Mouse (Mus musculus) hindbrain, embryonic 12.5 days (tissue): ENCODE measurements around the gene Tmem120a. TPM values are rescaled to one million over a fixed set of nuclear protein-coding genes. Genes with fewer than 3 reads are reported as not detected.
A peak's percentile ranks its signal among the peaks of the same experiment; 100 is the strongest.

Experiments used
- ATAC-seq: fragments of 200-750 bp; cut with Nextera tagmentation; 2 replicates; pipeline ENCODE4 v1.8.0; 2017; ENCODE audit warnings: moderate TSS enrichment; ENCODE audit not compliant: low FRiP score
- H3K27ac ChIP-seq: fragments of 300-500 bp; sonication (generic); 2 replicates; pipeline ENCODE4 v1.5.1; 2016; ENCODE audit warnings: mild to moderate bottlenecking
- H3K27me3 ChIP-seq: fragments of 300-500 bp; sonication (generic); 2 replicates; pipeline ENCODE4 v1.6.1; 2016; ENCODE audit warnings: mild to moderate bottlenecking
- H3K36me3 ChIP-seq: fragments of 300-500 bp; sonication (generic); 2 replicates; pipeline ENCODE4 v1.6.1; 2016; ENCODE audit warnings: mild to moderate bottlenecking
- H3K4me1 ChIP-seq: fragments of 300-500 bp; sonication (generic); 2 replicates; pipeline ENCODE4 v1.6.1; 2016
- H3K4me2 ChIP-seq: fragments of 300-500 bp; sonication (generic); replicated peaks from 2 replicates; pipeline ENCODE4 v1.6.1; 2016; ENCODE audit warnings: mild to moderate bottlenecking
- H3K4me3 ChIP-seq: fragments of 300-500 bp; sonication (generic); 2 replicates; pipeline ENCODE4 v1.5.1; 2016; ENCODE audit warnings: mild to moderate bottlenecking
- H3K9ac ChIP-seq: fragments of 300-500 bp; sonication (generic); 2 replicates; pipeline ENCODE4 v1.6.1; 2016; ENCODE audit warnings: mild to moderate bottlenecking, moderate library complexity
- H3K9me3 ChIP-seq: fragments of 300-500 bp; sonication (generic); replicated peaks from 2 replicates; pipeline ENCODE4 v1.6.1; 2016; ENCODE audit warnings: mild to moderate bottlenecking
- WGBS: fragments of 180-500 bp; shearing (Covaris S2); methylation state at CpG from one replicate; pipeline ENCODE4 v1.1.7; 2016; 5-methylcytosine and 5-hydroxymethylcytosine counted together
- polyA plus RNA-seq: library from polyadenylated mRNA; unstranded; fragments of >200 nt; fragmentation: Nextera tagmentation; extraction: Ambion mirVana; gene quantifications from 2 replicates; pipeline ENCODE4 v1.2.1, GENCODE M21; 2016

The Tmem120a gene
- polyA plus RNA-seq, 1 experiment from 2014 or later, result 65.0 TPM

- Histone ChIP-seq H3K27ac (no peak overlapping the region), H3K9me3 (no peaks in the 10 kb centered on the region), H3K4me1 (peaks cover 19% of the 10 kb centered on the region), H3K4me3 (no peak overlapping the region), H3K36me3 (peaks cover 32% of the 10 kb centered on the region), H3K9ac (no peak overlapping the region), H3K4me2 (no peak overlapping the region), H3K27me3 (no peaks in the 10 kb centered on the region)
- 86% methylated on average over 10 of the region's 10 CpGs for WGBS
- no peak for ATAC-seq
Measured at GRCm38 (mm10) chr5:135719586-135720120, 24.6 kb downstream of the Tmem120a start.

GRCm38 (mm10) chr5:135715624-135716023, 28.6 kb downstream of the Tmem120a start:
- no peak for ATAC-seq
- no peak overlapping the region for H3K27ac ChIP-seq
- no peak overlapping the region for H3K9ac ChIP-seq
- H3K36me3 ChIP-seq, result peaks cover 32% of the 10 kb centered on the region
- no peaks in the 10 kb centered on the region for H3K9me3 ChIP-seq
- H3K4me1 ChIP-seq, result peaks cover 17% of the 10 kb centered on the region
- H3K27me3 ChIP-seq, result no peaks in the 10 kb centered on the region
- WGBS, result 58% methylated on average over 10 of the region's 10 CpGs
- no peak overlapping the region for H3K4me2 ChIP-seq
- no peak overlapping the region for H3K4me3 ChIP-seq

GRCm38 (mm10) chr5:135713441-135714218, 30.6 kb downstream of the Tmem120a start:
- Histone ChIP-seq H3K36me3 (peaks cover 34% of the 10 kb centered on the region), H3K27ac (peak overlapping the region; percentile 42), H3K4me1 (peaks cover 17% of the 10 kb centered on the region), H3K9ac (no peak overlapping the region), H3K27me3 (no peaks in the 10 kb centered on the region), H3K9me3 (peaks cover 5% of the 10 kb centered on the region; the same call in 1 of the 2 replicates), H3K4me2 (no peak overlapping the region), H3K4me3 (no peak overlapping the region)
- ATAC-seq, result no peak
- 57% methylated on average over 16 of the region's 16 CpGs for WGBS

- Histone ChIP-seq H3K9me3 (peaks cover 5% of the 10 kb centered on the region; the same call in 1 of the 2 replicates), H3K4me1 (peaks cover 17% of the 10 kb centered on the region), H3K27me3 (no peaks in the 10 kb centered on the region), H3K9ac (no peak overlapping the region), H3K4me2 (no peak overlapping the region), H3K4me3 (no peak overlapping the region), H3K36me3 (peaks cover 29% of the 10 kb centered on the region), H3K27ac (no peak overlapping the region)
- whole genome bisulfite sequencing, result 57% methylated on average over 4 of the region's 4 CpGs
- ATAC-seq, result no peak
Measured at GRCm38 (mm10) chr5:135712803-135713202, 31.4 kb downstream of the Tmem120a start.

- no peak overlapping the region for H3K4me3 ChIP-seq
- H3K9ac ChIP-seq, result no peak overlapping the region
- peaks cover 30% of the 10 kb centered on the region for H3K36me3 ChIP-seq
- no peaks in the 10 kb centered on the region for H3K27me3 ChIP-seq
- H3K4me2 ChIP-seq, result no peak overlapping the region
- H3K27ac ChIP-seq, result no peak overlapping the region
- WGBS, result 92% methylated on average over 13 of the region's 13 CpGs
- peaks cover 5% of the 10 kb centered on the region; the same call in 1 of the 2 replicates for H3K9me3 ChIP-seq
- peaks cover 17% of the 10 kb centered on the region for H3K4me1 ChIP-seq
- ATAC-seq, result no peak
Measured at GRCm38 (mm10) chr5:135711582-135712355, 32.5 kb downstream of the Tmem120a start.

- Histone ChIP-seq H3K9me3 (peaks cover 5% of the 10 kb centered on the region; the same call in 1 of the 2 replicates), H3K36me3 (peaks cover 21% of the 10 kb centered on the region), H3K27ac (no peak overlapping the region), H3K27me3 (no peaks in the 10 kb centered on the region), H3K9ac (no peak overlapping the region), H3K4me3 (no peak overlapping the region), H3K4me2 (no peak overlapping the region), H3K4me1 (peaks cover 17% of the 10 kb centered on the region)
- WGBS, result 90% methylated on average over 7 of the region's 7 CpGs
- ATAC-seq, result no peak
Measured at GRCm38 (mm10) chr5:135710599-135711214, 33.5 kb downstream of the Tmem120a start.

- Histone ChIP-seq H3K4me2 (no peak overlapping the region), H3K27ac (no peak overlapping the region), H3K4me3 (no peak overlapping the region), H3K9me3 (peaks cover 5% of the 10 kb centered on the region; the same call in 1 of the 2 replicates), H3K9ac (no peak overlapping the region), H3K36me3 (peaks cover 21% of the 10 kb centered on the region), H3K4me1 (peaks cover 17% of the 10 kb centered on the region), H3K27me3 (no peaks in the 10 kb centered on the region)
- ATAC-seq, result no peak
- 97% methylated on average over 5 of the region's 5 CpGs for WGBS
Measured at GRCm38 (mm10) chr5:135709716-135710115, 34.5 kb downstream of the Tmem120a start.

GRCm38 (mm10) chr5:135707855-135708254, 36.4 kb downstream of the Tmem120a start:
- no peak overlapping the region for H3K4me2 ChIP-seq
- no peaks in the 10 kb centered on the region for H3K27me3 ChIP-seq
- H3K27ac ChIP-seq, result peak overlapping the region; percentile 52; the same call in 1 of the 2 replicates
- peaks cover 27% of the 10 kb centered on the region for H3K36me3 ChIP-seq
- no peak overlapping the region for H3K9ac ChIP-seq
- no peak for ATAC-seq
- H3K4me3 ChIP-seq, result no peak overlapping the region
- peaks cover 5% of the 10 kb centered on the region; the same call in 1 of the 2 replicates for H3K4me1 ChIP-seq
- 64% methylated on average over 1 of the region's 1 CpGs for WGBS
- peaks cover 5% of the 10 kb centered on the region; the same call in 1 of the 2 replicates for H3K9me3 ChIP-seq

- no peaks in the 10 kb centered on the region for H3K27me3 ChIP-seq
- no peak overlapping the region for H3K4me3 ChIP-seq
- ATAC-seq, result no peak
- no peaks in the 10 kb centered on the region for H3K4me1 ChIP-seq
- H3K9ac ChIP-seq, result no peak overlapping the region
- H3K27ac ChIP-seq, result no peak overlapping the region
- no peak overlapping the region for H3K4me2 ChIP-seq
- peaks cover 5% of the 10 kb centered on the region; the same call in 1 of the 2 replicates for H3K9me3 ChIP-seq
- H3K36me3 ChIP-seq, result peaks cover 28% of the 10 kb centered on the region
- 93% methylated on average over 13 of the region's 13 CpGs for WGBS
Measured at GRCm38 (mm10) chr5:135707039-135707438, 37.2 kb downstream of the Tmem120a start.

GRCm38 (mm10) chr5:135705383-135705782, 38.9 kb downstream of the Tmem120a start:
- Histone ChIP-seq H3K27ac (no peak overlapping the region), H3K27me3 (no peaks in the 10 kb centered on the region), H3K9me3 (peaks cover 5% of the 10 kb centered on the region; the same call in 1 of the 2 replicates), H3K36me3 (peaks cover 39% of the 10 kb centered on the region), H3K4me1 (0 out of 2 replicates have a peak, but pooled peaks cover 3% of the 10 kb centered on the region), H3K9ac (no peak overlapping the region), H3K4me3 (no peak overlapping the region), H3K4me2 (no peak overlapping the region)
- no peak for ATAC-seq
- WGBS, result 94% methylated on average over 4 of the region's 4 CpGs

- peaks cover 39% of the 10 kb centered on the region for H3K36me3 ChIP-seq
- H3K9ac ChIP-seq, result no peak overlapping the region
- no peak overlapping the region for H3K4me2 ChIP-seq
- 0 out of 2 replicates have a peak, but pooled peaks cover 3% of the 10 kb centered on the region for H3K4me1 ChIP-seq
- ATAC-seq, result no peak
- H3K9me3 ChIP-seq, result no peaks in the 10 kb centered on the region
- no peak overlapping the region for H3K4me3 ChIP-seq
- no peak overlapping the region for H3K27ac ChIP-seq
- no peaks in the 10 kb centered on the region for H3K27me3 ChIP-seq
- 92% methylated on average over 7 of the region's 7 CpGs for WGBS
Measured at GRCm38 (mm10) chr5:135703431-135703830, 40.8 kb downstream of the Tmem120a start.
